Mouse (Mus musculus) CH12.LX (cell line): Measurements from ENCODE around the gene Amotl1.

Experiments used
- CTCF ChIP-seq, 2 experiments: IDR thresholded peaks in 1 of 2; conservative IDR thresholded peaks in 1 of 2; 2 replicates each; pipeline ENCODE4 v1.5.1; 2011 to 2012; ENCODE audit warnings: low read depth in 2 of 2, low read length in 2 of 2, improper control_type of control experiment in 1 of 2, inconsistent platforms in 1 of 2, mild to moderate bottlenecking in 1 of 2, moderate library complexity in 1 of 2
- E2F4 ChIP-seq: IDR thresholded peaks from 2 replicates; pipeline ENCODE4 v1.6.1; 2011; ENCODE audit warnings: low read depth, low read length, improper control_type of control experiment; ENCODE audit not compliant: insufficient replicate concordance
- ELF1 ChIP-seq: IDR thresholded peaks from 2 replicates; pipeline ENCODE4 v1.6.1; 2014; ENCODE audit warnings: low read depth, mild to moderate bottlenecking, inconsistent platforms, low read length, improper control_type of control experiment
- EP300 ChIP-seq: IDR thresholded peaks from 2 replicates; pipeline ENCODE4 v1.6.1; 2011; ENCODE audit warnings: low read length, improper control_type of control experiment
- HCFC1 ChIP-seq: IDR thresholded peaks from 2 replicates; pipeline ENCODE4 v1.6.1; 2012; ENCODE audit warnings: low read depth, mild to moderate bottlenecking, inconsistent platforms, low read length, improper control_type of control experiment
- POLR2A ChIP-seq: IDR thresholded peaks from 2 replicates; pipeline ENCODE4 v1.6.1; 2011; ENCODE audit warnings: low read depth, mild to moderate bottlenecking, improper control_type of control experiment, low read length

- TF ChIP-seq ELF1 (no peak), EP300 (no peak), POLR2A (no peak), HCFC1 (no peak), CTCF (conservative IDR thresholded peaks at IDR 0.05 in 1 of 2, IDR thresholded peaks at IDR 0.05 in 1 of 2; ENCODE audit: low read depth in 2 of 2, low read length in 2 of 2) (no peak), E2F4 (no peak)
These were observed 17.3 kb upstream of the Amotl1 start for GRCm38 (mm10) chr9:14662138-14662537.
